In the genomic region with DNA sequence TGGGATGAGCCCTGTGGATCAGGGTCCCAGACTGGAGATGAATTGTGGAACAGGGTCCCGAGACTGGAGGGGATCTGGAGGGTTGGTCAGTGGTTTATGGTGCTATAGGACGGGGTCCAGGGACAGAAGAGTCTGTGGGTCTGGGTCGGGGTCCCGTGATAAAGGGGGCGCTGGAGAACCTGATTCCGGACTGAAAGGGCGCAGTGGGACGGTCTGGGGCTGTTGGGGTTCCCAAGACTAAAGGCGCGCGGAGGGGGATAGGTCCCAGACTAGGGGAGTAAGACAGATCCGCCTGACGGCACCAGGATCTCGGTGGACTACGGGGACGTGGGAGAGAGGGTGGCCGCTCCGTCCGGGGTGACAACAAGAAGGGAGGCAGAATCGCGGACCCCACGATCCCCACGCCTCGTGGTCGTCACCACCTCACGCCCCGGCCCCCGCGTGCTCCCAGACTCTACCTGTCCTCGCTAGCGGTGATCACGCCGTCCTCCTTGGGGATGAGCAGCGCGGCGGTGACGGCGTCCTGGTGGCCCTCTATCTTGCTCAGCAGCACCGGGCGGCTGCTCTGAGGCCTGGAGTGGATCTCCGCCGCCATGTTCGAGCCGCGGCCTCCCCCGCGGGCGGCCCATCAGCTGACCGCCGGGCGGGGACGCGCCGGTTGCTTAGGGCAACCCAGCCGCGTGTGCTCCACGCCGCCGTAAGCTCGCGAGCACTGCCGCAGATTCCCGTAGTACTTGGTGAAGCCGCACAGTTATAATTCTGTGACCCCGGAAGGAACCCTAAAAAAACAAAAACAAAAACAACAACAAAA, we compare ENCODE assay signal across 8 mouse cellular contexts. TPM values are rescaled to one million over a fixed set of nuclear protein-coding genes. Genes with fewer than 3 reads are reported as not detected.
DNase-seq lines count a peak whose midpoint lies in the region; ATAC-seq and TF ChIP-seq lines count a peak whose summit lies in the region.

No protein-coding gene starts in this region.

- no peaks in the 10 kb centered on the region for H3K27me3 ChIP-seq in cerebellum, adult 2 months (ENCODE audit: control insufficient read depth, insufficient read depth, low read length)
- no peaks in the 10 kb centered on the region for H3K27me3 ChIP-seq in lung, embryonic 16.5 days (ENCODE audit: control insufficient read depth, insufficient read depth, low read depth, low read length)

- no peaks in the 10 kb centered on the region for H3K9me3 ChIP-seq in lung, embryonic 16.5 days (ENCODE audit: control insufficient read depth, low read length)

- peak overlapping the region; percentile 86 for H3K4me3 ChIP-seq in cerebellum, adult 2 months (replicated peaks; ENCODE audit: insufficient read depth, low read depth, low read length)
- H3K4me3 ChIP-seq in lung, embryonic 16.5 days (ENCODE audit: low read length), result peak overlapping the region; percentile 87

- WGBS in cerebellum, adult 2 months, result under 1% methylated on average over 65 of the region's 65 CpGs
- WGBS in lung, embryonic 16.5 days, result under 1% methylated on average over 65 of the region's 65 CpGs

- peak; percentile 88 to 92 for ATAC-seq in hematopoietic stem cell, adult 5-6 weeks (replicated peaks in 1 of 2; ENCODE audit: insufficient read depth in 1 of 2, low FRiP score in 2 of 2, low TSS enrichment in 1 of 2, low read depth in 1 of 2, poor library complexity in 2 of 2, severe bottlenecking in 2 of 2)
- peak; percentile 95 for ATAC-seq in lung, embryonic 16.5 days (ENCODE audit: low read depth)

- peak; percentile 71 for DNase-seq in MEL-GATA-1-ER (ENCODE audit: extremely low read depth, low read depth)
- peak; percentile 81 to 86 for DNase-seq in cerebellum, adult 2 months
- peak; percentile 78 for DNase-seq in forelimb bud, embryonic 11.5 days (ENCODE audit: low read depth, low spot score)
- peak; percentile 45 for DNase-seq in layer of hippocampus, adult 9-10 months (ENCODE audit: low spot score)
- peak; percentile 52 for DNase-seq in ovary, postnatal 10 days (ENCODE audit: low spot score)
- DNase-seq in thymus, postnatal 0 days (ENCODE audit: low spot score), result peak; percentile 73

- peak overlapping the region; percentile 89 for H3K9ac ChIP-seq in lung, embryonic 16.5 days (ENCODE audit: low read length)

- no peaks in the 10 kb centered on the region for H3K36me3 ChIP-seq in lung, embryonic 16.5 days (ENCODE audit: control insufficient read depth, insufficient read depth, low read length)

- peaks cover 3% of the 10 kb centered on the region for H3K4me1 ChIP-seq in cerebellum, adult 2 months (ENCODE audit: control insufficient read depth, insufficient read depth, low read length)
- H3K4me1 ChIP-seq in lung, embryonic 16.5 days (replicated peaks; ENCODE audit: control insufficient read depth, insufficient read depth, low read length), result peaks cover 10% of the 10 kb centered on the region

- no peak for TF ChIP-seq CTCF in cerebellum, adult 2 months (IDR thresholded peaks at IDR 0.05; ENCODE audit: borderline replicate concordance, insufficient read depth, low read depth, low read length)

- H3K4me2 ChIP-seq in lung, embryonic 16.5 days (ENCODE audit: low read depth, low read length), result peak overlapping the region; percentile 93

- TF ChIP-seq POLR2A in cerebellum, adult 2 months (IDR thresholded peaks at IDR 0.05; ENCODE audit: borderline replicate concordance, insufficient read depth, low read length), result peak; percentile 68

- peak overlapping the region; percentile 46 for H3K27ac ChIP-seq in cerebellum, adult 2 months (ENCODE audit: insufficient read depth, low read length)
- no peak overlapping the region for H3K27ac ChIP-seq in lung, embryonic 16.5 days (ENCODE audit: low read length)

RNA-seq across cellular contexts. Expression of gene Mrpl44, which starts 14.5 kb away (rescaled TPM):
- 28.4 and 29.5 TPM in 2 replicates for polyA plus RNA-seq in cerebellum, adult 2 months (2012; rRNA removed)
- 31.3 and 42.9 TPM in 2 replicates for total RNA-seq in hematopoietic stem cell, adult 5-6 weeks (2017)
- 54.1 and 55.0 TPM in 2 replicates for polyA plus RNA-seq in lung, embryonic 16.5 days (2015; fragmentation: Nextera tagmentation; extraction: Ambion mirVana)
- 57.8 and 63.9 TPM in 2 replicates for polyA plus RNA-seq in thymus, postnatal 0 days (2015; fragmentation: Nextera tagmentation; extraction: Ambion mirVana)

RNA-seq across cellular contexts. Expression of gene Wdfy1, which starts 14.6 kb away (rescaled TPM):
- polyA plus RNA-seq in cerebellum, adult 2 months (2012; rRNA removed), result 29.9 and 32.9 TPM in 2 replicates
- 14.3 and 31.8 TPM in 2 replicates for total RNA-seq in hematopoietic stem cell, adult 5-6 weeks (2017)
- polyA plus RNA-seq in lung, embryonic 16.5 days (2015; fragmentation: Nextera tagmentation; extraction: Ambion mirVana), result 43.7 and 48.7 TPM in 2 replicates
- polyA plus RNA-seq in thymus, postnatal 0 days (2015; fragmentation: Nextera tagmentation; extraction: Ambion mirVana), result 16.6 and 18.5 TPM in 2 replicates
